Mouse (Mus musculus) MEL (cell line): ENCODE results near the gene Iglon5. TPM values are rescaled to one million over a fixed set of nuclear protein-coding genes. Genes with fewer than 3 reads are reported as not detected.

Source experiments
- DNase-seq: peaks from one replicate; pipeline ENCODE4 v3.0.0; 2011; ENCODE audit warnings: low read depth, low spot score
- H3K27ac ChIP-seq: 2 replicates; pipeline ENCODE4 v1.5.1; 2012; ENCODE audit warnings: low read depth, mild to moderate bottlenecking, control low read depth, low read length, moderate library complexity; ENCODE audit not compliant: control insufficient read depth
- H3K27me3 ChIP-seq, 2 experiments: fragments of 150-350 bp in 1 of 2; sonication (generic) in 1 of 2; 2 replicates each; pipeline ENCODE4 v1.6.1; 2012; ENCODE audit warnings: low read length in 2 of 2, mild to moderate bottlenecking in 2 of 2, improper control_type of control experiment in 1 of 2, moderate library complexity in 1 of 2; ENCODE audit not compliant: insufficient read depth in 2 of 2, control insufficient read depth in 1 of 2
- H3K36me3 ChIP-seq, 2 experiments: 2 replicates each; pipeline ENCODE4 v1.6.1; 2012 to 2014; ENCODE audit warnings: low read length in 2 of 2, improper control_type of control experiment in 1 of 2, inconsistent platforms in 1 of 2, mild to moderate bottlenecking in 1 of 2; ENCODE audit not compliant: insufficient read depth in 2 of 2, control insufficient read depth in 1 of 2
- H3K4me1 ChIP-seq, 2 experiments: fragments of 150-350 bp in 1 of 2; sonication (generic) in 1 of 2; 2 replicates each; pipeline ENCODE4 v1.6.1; 2012; ENCODE audit warnings: low read length in 2 of 2, improper control_type of control experiment in 1 of 2, mild to moderate bottlenecking in 1 of 2; ENCODE audit not compliant: insufficient read depth in 2 of 2, control insufficient read depth in 1 of 2
- H3K4me3 ChIP-seq, 2 experiments: fragments of 150-350 bp in 1 of 2; sonication (generic) in 1 of 2; 2 replicates each; pipeline ENCODE4 v1.5.1; 2012; ENCODE audit warnings: low read depth in 2 of 2, low read length in 2 of 2, mild to moderate bottlenecking in 2 of 2, moderate library complexity in 2 of 2, control low read depth in 1 of 2, improper control_type of control experiment in 1 of 2; ENCODE audit not compliant: control insufficient read depth in 1 of 2, insufficient read depth in 1 of 2
- H3K79me2 ChIP-seq: 2 replicates; pipeline ENCODE4 v1.6.1; 2012; ENCODE audit warnings: mild to moderate bottlenecking, low read length, moderate library complexity; ENCODE audit not compliant: control insufficient read depth, poor library complexity, insufficient read depth
- H3K9ac ChIP-seq: 2 replicates; pipeline ENCODE4 v1.6.1; 2012; ENCODE audit warnings: low read depth, mild to moderate bottlenecking, control low read depth, low read length, moderate library complexity; ENCODE audit not compliant: control insufficient read depth, poor library complexity, severe bottlenecking
- H3K9me3 ChIP-seq: fragments of 150-350 bp; sonication (generic); replicated peaks from 2 replicates; pipeline ENCODE4 v1.6.1; 2012; ENCODE audit warnings: mild to moderate bottlenecking, low read length, improper control_type of control experiment, moderate library complexity; ENCODE audit not compliant: insufficient read depth
- CHD1 ChIP-seq: IDR thresholded peaks from 2 replicates; pipeline ENCODE4 v1.6.1; 2012; ENCODE audit warnings: low read depth, mild to moderate bottlenecking, inconsistent platforms, low read length, improper control_type of control experiment
- CHD2 ChIP-seq: IDR thresholded peaks from 2 replicates; pipeline ENCODE4 v1.6.1; 2011; ENCODE audit warnings: low read length, improper control_type of control experiment
- EP300 ChIP-seq, 2 experiments: IDR thresholded peaks; 2 replicates each; pipeline ENCODE4 v1.6.1; 2011; ENCODE audit warnings: improper control_type of control experiment in 2 of 2, low read length in 2 of 2, low read depth in 1 of 2, mild to moderate bottlenecking in 1 of 2
- GABPA ChIP-seq: IDR thresholded peaks from 2 replicates; pipeline ENCODE4 v1.6.1; 2012; ENCODE audit warnings: low read depth, mild to moderate bottlenecking, inconsistent platforms, low read length, improper control_type of control experiment, moderate library complexity
- JUND ChIP-seq: IDR thresholded peaks from 2 replicates; pipeline ENCODE4 v1.6.1; 2011; ENCODE audit warnings: low read depth, mild to moderate bottlenecking, improper control_type of control experiment, low read length
- KAT2A ChIP-seq: conservative IDR thresholded peaks from 2 replicates; pipeline ENCODE4 v1.6.1; 2012; ENCODE audit warnings: low read depth, low read length, improper control_type of control experiment, inconsistent platforms
- MAFK ChIP-seq: IDR thresholded peaks from 2 replicates; pipeline ENCODE4 v1.6.1; 2011; ENCODE audit warnings: low read depth, mild to moderate bottlenecking, low read length, improper control_type of control experiment, borderline replicate concordance
- MAZ ChIP-seq: IDR thresholded peaks from 2 replicates; pipeline ENCODE4 v1.6.1; 2012; ENCODE audit warnings: low read depth, mild to moderate bottlenecking, inconsistent platforms, low read length, improper control_type of control experiment
- MXI1 ChIP-seq: IDR thresholded peaks from 2 replicates; pipeline ENCODE4 v1.6.1; 2011; ENCODE audit warnings: mild to moderate bottlenecking, low read depth, low read length, improper control_type of control experiment
- MYB ChIP-seq: IDR thresholded peaks from 2 replicates; pipeline ENCODE4 v1.6.1; 2011; ENCODE audit warnings: mild to moderate bottlenecking, low read depth, low read length, improper control_type of control experiment
- MYC ChIP-seq: IDR thresholded peaks from 2 replicates; pipeline ENCODE4 v1.6.1; 2011; ENCODE audit warnings: low read depth, mild to moderate bottlenecking, low read length, improper control_type of control experiment, moderate library complexity
- NELFE ChIP-seq: IDR thresholded peaks from 2 replicates; pipeline ENCODE4 v1.6.1; 2011; ENCODE audit warnings: low read depth, low read length, improper control_type of control experiment
- POLR2A ChIP-seq, 2 experiments: IDR thresholded peaks; 2 replicates each; pipeline ENCODE4 v1.6.1; 2011 to 2012; ENCODE audit warnings: low read length in 2 of 2, mild to moderate bottlenecking in 2 of 2, control low read depth in 1 of 2, improper control_type of control experiment in 1 of 2, low read depth in 1 of 2, moderate library complexity in 1 of 2; ENCODE audit not compliant: control insufficient read depth in 1 of 2, insufficient read depth in 1 of 2, poor library complexity in 1 of 2
- POLR2AphosphoS2 ChIP-seq: IDR thresholded peaks from 2 replicates; pipeline ENCODE4 v1.6.1; 2011; ENCODE audit warnings: low read length, improper control_type of control experiment
- RAD21 ChIP-seq: IDR thresholded peaks from 2 replicates; pipeline ENCODE4 v1.6.1; 2011; ENCODE audit warnings: mild to moderate bottlenecking, low read depth, low read length, improper control_type of control experiment
- SMC3 ChIP-seq: IDR thresholded peaks from 2 replicates; pipeline ENCODE4 v1.6.1; 2011; ENCODE audit warnings: low read depth, low read length, improper control_type of control experiment
- TAL1 ChIP-seq: IDR thresholded peaks from 2 replicates; pipeline ENCODE4 v1.6.1; 2012; ENCODE audit warnings: mild to moderate bottlenecking, inconsistent platforms, low read length, moderate library complexity, mixed read lengths
- TBP ChIP-seq: IDR thresholded peaks from 2 replicates; pipeline ENCODE4 v1.8.0; 2011; ENCODE audit warnings: low read depth, low read length, improper control_type of control experiment
- USF2 ChIP-seq, 2 experiments: IDR thresholded peaks; 2 replicates each; pipeline ENCODE4 v1.6.1; 2011 to 2012; ENCODE audit warnings: improper control_type of control experiment in 2 of 2, low read length in 2 of 2, borderline replicate concordance in 1 of 2, inconsistent platforms in 1 of 2, low read depth in 1 of 2, mild to moderate bottlenecking in 1 of 2; ENCODE audit not compliant: insufficient read depth in 1 of 2
- ZKSCAN1 ChIP-seq: IDR thresholded peaks from 2 replicates; pipeline ENCODE4 v1.6.1; 2012; ENCODE audit warnings: low read depth, mild to moderate bottlenecking, inconsistent platforms, low read length, improper control_type of control experiment, moderate library complexity
- ZNF384 ChIP-seq: IDR thresholded peaks from 2 replicates; pipeline ENCODE4 v1.6.1; 2012; ENCODE audit warnings: low read depth, mild to moderate bottlenecking, inconsistent platforms, low read length, improper control_type of control experiment
- polyA plus RNA-seq, 2 experiments: library from polyadenylated mRNA; stranded (reverse) in 1 of 2; unstranded in 1 of 2; fragments of >175 nt in 1 of 2; fragments of >200 nt in 1 of 2; gene quantifications; 2 replicates each; pipeline versions ENCODE4 v1.2.1 to v1.2.4; 2012; ENCODE audit warnings: low replicate concordance in 2 of 2, low read depth in 1 of 2; ENCODE audit not compliant: insufficient read length in 2 of 2, insufficient read depth in 1 of 2, missing spikeins in 1 of 2
- total RNA-seq: library from RNA; depleted of rRNA; stranded (reverse); fragments of 300-350 nt; gene quantifications from 2 replicates; pipeline ENCODE4 v1.2.3, GENCODE M21; 2012

Gene Iglon5
- total and polyA plus RNA-seq, 3 experiments: not detected

DNA sequence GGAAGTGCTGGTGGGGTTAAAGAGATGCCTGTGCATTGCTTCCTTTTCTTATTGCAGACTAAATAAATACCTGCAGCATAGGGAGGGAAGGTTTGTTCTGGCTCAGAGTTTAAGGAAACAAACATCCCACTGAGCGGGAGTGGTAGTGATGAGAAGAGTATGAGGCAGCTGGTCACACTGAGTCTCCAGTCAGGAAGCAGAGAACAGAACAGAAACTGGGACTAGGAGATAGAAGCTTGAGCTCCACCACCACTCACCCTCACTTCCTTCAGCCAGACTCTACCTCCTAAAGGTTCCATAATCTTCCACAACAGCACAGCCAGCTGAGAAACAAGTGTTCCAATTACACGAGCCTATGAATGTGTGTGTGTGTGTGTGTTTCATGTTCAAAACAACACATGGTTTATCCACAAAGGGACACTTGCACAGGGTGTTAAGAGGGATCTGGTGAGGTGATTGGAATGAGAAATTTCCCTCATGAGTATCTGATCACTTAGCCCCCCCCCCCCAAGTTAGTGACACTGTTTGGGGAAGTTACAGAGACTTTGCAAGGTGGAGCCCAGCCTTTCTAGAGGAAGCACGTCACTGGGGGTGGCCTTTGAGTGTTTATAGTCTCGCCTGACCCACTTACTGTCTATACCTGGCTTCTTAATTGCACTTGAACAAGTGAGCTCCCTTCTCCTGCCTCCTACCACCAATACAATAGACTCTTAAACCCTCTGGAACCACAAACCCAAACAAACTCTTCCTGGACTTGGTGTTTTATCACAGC lies 22.0 kb upstream of the Iglon5 start:
- Histone ChIP-seq H3K4me3 (no peak overlapping the region), H3K27ac (no peak overlapping the region), H3K79me2 (no peaks in the 10 kb centered on the region), H3K36me3 (no peaks in the 10 kb centered on the region), H3K27me3 (no peaks in the 10 kb centered on the region), H3K9ac (no peak overlapping the region), H3K4me1 (no peaks in the 10 kb centered on the region), H3K9me3 (no peaks in the 10 kb centered on the region)
- TF ChIP-seq NELFE: no peak
- no peak for TF ChIP-seq CHD1
- TF ChIP-seq MXI1: no peak
- no peak for TF ChIP-seq ZKSCAN1
- no peak for TF ChIP-seq GABPA
- no peak for TF ChIP-seq ZNF384
- TF ChIP-seq MAZ: no peak
- TF ChIP-seq MYC: no peak
- no peak for TF ChIP-seq KAT2A
- no peak for TF ChIP-seq JUND
- no peak for TF ChIP-seq MYB
- no peak for TF ChIP-seq POLR2A (IDR thresholded peaks at IDR 0.05; ENCODE audit: control insufficient read depth in 1 of 2, insufficient read depth in 1 of 2, low read depth in 1 of 2, low read length in 2 of 2, poor library complexity in 1 of 2)
- no peak for TF ChIP-seq EP300 (IDR thresholded peaks at IDR 0.05; ENCODE audit: low read depth in 1 of 2, low read length in 2 of 2)
- TF ChIP-seq TBP: no peak
- no peak for TF ChIP-seq POLR2AphosphoS2
- TF ChIP-seq SMC3: no peak
- DNase-seq: no peak

DNA sequence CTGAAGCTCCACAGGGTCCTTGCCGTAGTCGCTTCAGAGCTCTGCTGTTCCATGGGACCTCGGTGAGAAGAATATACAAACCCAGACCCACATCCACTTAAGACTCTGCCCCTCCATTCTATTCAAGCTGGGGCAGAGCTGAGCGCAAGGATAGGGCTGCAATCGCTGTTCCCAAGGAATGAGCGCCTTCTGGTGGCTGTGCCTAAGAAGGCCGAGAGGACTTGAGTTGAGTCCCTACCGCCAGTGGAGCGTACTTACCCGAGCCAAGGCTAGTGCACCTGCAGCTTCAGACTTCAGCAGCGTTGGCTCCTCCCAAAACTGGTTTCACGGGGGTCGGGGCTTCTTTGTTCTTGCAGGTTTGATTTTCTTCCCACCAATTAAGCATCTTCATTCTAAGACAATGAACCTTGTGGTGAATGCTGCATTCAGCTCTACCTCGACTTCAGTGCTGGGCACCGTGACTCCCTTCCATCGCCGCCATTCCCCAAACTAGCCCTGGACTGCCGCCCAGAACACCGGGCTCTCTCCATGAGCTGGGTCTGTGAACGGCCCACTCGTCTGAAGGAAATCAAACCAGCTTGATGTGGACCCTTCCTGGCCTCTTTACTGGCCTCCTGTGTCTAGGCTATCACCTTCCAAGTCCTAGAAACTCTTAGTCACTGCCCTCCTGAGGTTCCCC lies 5.6 kb upstream of the Iglon5 start:
- no peak for DNase-seq
- Histone ChIP-seq H3K9ac (no peak overlapping the region), H3K36me3 (no peaks in the 10 kb centered on the region), H3K27ac (no peak overlapping the region), H3K4me3 (no peak overlapping the region), H3K79me2 (no peaks in the 10 kb centered on the region)
- no peak for TF ChIP-seq CHD2
- TF ChIP-seq EP300 (IDR thresholded peaks at IDR 0.05; ENCODE audit: low read depth in 1 of 2, low read length in 2 of 2): no peak
- no peak for TF ChIP-seq POLR2A (IDR thresholded peaks at IDR 0.05; ENCODE audit: control insufficient read depth in 1 of 2, insufficient read depth in 1 of 2, low read depth in 1 of 2, low read length in 2 of 2, poor library complexity in 1 of 2)
- no peak for TF ChIP-seq TAL1
- TF ChIP-seq RAD21: no peak
- TF ChIP-seq USF2 (IDR thresholded peaks at IDR 0.05; ENCODE audit: borderline replicate concordance in 1 of 2, insufficient read depth in 1 of 2, low read depth in 1 of 2, low read length in 2 of 2): no peak
- no peak for TF ChIP-seq MAFK
- TF ChIP-seq, all 39 proteins: peak for 0
- Histone ChIP-seq H3K4me1 (no peaks in the 10 kb centered on the region), H3K9me3 (no peaks in the 10 kb centered on the region), H3K27me3 (no peaks in the 10 kb centered on the region)
